Mouse (Mus musculus): ENCODE results near the gene Slc35f3.

The Slc35f3 gene

DNA sequence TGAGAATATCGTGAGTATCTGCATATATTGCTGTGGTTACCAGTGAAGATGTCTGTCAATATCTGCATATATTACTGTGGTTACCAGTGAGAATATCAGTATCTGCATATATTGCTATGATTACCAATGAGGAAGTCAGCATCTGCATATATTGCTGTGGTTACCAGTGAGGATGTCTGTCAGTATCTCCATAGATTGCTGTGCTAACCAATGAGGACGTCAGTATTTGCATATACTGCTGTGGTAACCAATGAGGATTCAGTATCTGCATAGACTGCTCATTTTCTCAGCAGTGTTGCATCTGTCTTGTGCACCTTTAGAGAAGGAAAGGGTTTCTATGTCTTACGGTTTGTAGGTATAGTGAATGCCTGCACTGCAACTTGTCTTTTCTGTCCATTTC is 122.5 kb downstream of the Slc35f3 start:
- DNase-seq (ENCODE audit: low spot score) = peak; percentile 14

DNA sequence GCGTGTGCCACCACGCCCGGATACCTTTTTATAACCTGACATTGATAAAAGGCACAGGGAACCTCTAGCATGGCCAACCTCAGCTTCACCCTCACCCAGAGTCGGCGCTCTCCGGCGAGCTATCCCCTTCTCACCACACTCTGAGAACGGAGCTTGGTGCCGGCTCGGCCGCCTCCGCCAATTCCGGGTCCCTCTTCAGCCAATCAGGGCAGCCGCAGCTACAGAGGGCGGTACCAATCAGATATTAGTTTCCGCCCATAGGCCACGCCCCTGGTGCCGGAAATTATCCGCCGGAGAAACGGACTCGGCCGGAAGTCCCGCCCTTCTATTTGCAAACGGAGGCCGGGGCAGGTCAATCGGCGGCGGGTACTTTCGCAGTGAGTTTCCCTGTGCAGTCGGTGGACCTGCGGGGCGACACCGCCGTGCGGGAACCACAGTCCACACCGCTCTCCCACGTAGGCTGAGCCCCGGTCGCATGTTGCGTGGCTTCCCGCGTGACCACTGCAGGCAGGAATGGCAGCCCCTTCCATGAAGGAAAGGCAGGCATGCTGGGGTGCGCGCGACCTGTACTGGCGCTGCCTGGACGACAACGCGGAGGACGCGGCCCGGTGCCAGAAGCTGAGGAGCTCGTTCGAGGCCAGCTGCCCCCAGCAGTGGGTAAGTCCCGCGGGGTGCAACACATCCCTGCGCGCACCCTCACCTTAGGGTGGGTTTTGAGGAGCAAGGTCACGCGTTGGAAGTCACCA is 124.0 kb downstream of the Slc35f3 start, which contains the start of gene Coa6:
Coa6 (plus strand) TSS at position 342 of the 746 bp plus-strand sequence.
- DNase-seq (ENCODE audit: low spot score) = peak; percentile 96

DNA sequence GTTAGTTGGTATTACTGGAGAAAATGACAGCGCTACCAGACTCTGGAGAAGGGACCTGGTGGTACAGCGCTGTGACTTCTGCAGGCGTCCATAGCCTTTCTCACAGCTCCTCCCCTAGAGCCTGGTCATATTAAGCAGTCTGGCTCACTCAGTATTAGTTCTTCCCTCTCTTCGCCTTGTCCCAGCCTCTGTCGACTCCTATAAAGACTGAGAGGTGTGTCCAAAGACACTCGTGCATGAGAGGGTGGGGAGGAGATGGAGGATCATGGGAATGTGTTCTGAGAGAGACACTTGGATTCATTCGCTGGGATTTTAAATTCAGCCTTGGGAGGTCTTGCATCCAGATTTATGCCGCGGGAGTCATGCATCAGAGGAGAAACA is 124.6 kb downstream of the Slc35f3 start:
- no peak for DNase-seq (ENCODE audit: low spot score)

DNA sequence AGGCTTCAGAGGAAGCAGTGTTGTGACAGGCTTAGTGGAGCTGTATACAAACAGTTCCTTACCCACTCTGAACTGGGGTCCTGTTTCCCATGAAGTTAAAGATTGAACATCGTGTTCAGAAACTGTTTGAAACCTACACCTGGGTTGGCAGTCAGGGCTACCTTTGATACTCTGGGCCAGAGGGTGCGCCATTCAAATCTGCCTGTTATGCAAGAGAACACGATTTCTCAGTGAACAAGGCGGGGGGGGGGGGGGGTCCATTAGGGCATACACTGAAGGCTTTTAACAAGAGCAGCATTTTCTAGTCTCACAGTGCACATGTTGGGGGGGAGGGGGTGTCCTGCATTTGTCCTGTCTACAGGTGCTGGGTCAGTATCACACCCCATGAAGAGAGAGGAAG is 125.8 kb downstream of the Slc35f3 start:
- no peak for DNase-seq (ENCODE audit: low spot score)

DNA sequence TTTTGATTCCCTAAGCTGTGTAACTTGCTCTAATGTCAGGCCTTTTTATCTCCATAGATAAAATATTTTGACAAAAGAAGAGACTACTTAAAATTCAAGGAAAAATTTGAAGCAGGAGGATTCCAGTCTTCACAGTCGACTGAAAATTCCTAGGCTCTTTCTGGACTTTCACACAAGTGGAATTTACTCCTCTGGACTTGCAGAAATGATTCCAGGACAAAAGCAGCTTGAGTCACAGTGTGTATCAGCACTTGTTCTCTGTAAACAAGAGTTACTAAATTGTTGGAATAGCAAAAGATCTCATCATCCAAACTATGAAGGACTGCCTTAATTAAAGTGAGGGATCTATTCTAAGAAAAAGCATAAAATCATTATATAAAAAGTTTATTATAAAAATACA is 126.6 kb downstream of the Slc35f3 start:
- no peak for DNase-seq (ENCODE audit: low spot score)

DNA sequence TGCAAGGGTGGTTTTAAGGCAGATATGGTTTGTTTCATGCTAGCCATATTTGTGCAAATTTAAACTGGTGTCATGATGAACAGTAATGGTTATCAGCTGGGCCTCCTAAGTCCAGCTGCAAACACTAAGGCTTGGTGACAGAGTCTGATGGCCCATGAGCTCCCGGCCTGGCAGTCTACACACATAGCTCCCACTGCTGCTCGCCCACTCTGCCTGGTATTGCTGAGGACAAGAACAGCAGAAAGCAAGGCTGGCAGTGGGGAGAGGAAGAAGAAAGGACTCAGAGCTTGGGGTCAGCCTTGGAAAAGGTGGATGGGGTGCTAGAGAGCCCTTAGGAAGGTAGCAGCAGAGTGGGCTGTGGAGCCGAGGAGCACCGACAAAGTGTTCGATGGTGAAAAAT is 131.3 kb downstream of the Slc35f3 start:
- DNase-seq (ENCODE audit: low spot score) = no peak

DNA sequence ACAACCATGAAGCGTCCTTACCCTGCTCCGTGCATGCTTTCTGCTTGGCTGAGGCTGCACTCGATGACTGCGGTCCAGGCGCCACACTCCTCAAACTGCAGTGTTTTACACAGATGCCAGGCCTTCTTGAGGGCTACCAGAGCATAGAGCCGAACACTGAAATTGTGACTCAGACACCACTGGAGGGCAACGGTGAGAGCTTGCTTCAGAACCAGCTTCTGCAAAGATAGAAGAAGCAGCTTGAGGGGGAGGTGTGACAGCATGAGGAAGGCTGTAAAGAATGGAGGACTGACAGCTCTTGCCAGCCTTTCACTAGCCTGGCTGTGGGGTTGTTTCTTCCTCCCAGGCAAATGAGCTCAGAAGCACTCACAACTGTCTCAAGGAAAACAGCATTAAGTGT is 135.5 kb downstream of the Slc35f3 start:
- no peak for DNase-seq (ENCODE audit: low spot score)

DNA sequence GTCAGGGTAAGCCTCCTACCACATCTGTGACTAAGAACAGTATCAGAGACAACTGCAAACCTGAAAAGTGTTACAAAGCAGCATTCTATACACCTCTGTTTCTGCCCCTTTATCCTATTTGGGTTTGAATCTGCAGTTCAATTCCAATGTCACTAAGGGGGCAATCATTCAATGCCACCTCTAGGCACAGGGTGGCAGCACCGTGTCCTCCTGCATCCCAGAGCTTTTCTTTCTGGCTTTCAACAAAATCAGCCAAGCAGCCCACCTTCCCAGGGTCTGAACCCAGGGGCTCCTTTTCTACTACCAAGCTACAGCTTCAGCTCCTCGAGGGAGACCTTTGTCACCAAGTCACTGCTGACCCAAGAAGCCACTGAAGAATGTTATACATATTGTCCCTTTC is 140.6 kb downstream of the Slc35f3 start:
- no peak for DNase-seq (ENCODE audit: low spot score)
